Mouse (Mus musculus) midbrain, postnatal 0 days (tissue): ENCODE data around the gene Trp63. TPM values are rescaled to one million over a fixed set of nuclear protein-coding genes. Genes with fewer than 3 reads are reported as not detected.

Source experiments
- ATAC-seq: fragments of 200-750 bp; cut with Nextera tagmentation; 2 replicates; pipeline ENCODE4 v1.8.0; 2017; ENCODE audit warnings: moderate number of reproducible peaks, mild to moderate bottlenecking, moderate TSS enrichment, moderate library complexity; ENCODE audit not compliant: low FRiP score
- DNase-seq: peaks from one replicate; pipeline ENCODE4 v3.0.0-alpha.2; 2015; ENCODE audit warnings: low spot score
- H3K27ac ChIP-seq: fragments of 300-500 bp; sonication (generic); 2 replicates; pipeline ENCODE4 v1.5.1; 2014; ENCODE audit warnings: low read depth, mild to moderate bottlenecking, low read length, mixed read lengths
- H3K27me3 ChIP-seq: fragments of 300-500 bp; sonication (generic); 2 replicates; pipeline ENCODE4 v1.6.1; 2014; ENCODE audit warnings: low read length, control low read depth, mixed read lengths; ENCODE audit not compliant: insufficient read depth
- H3K36me3 ChIP-seq: fragments of 300-500 bp; sonication (generic); 2 replicates; pipeline ENCODE4 v1.6.1; 2014; ENCODE audit warnings: low read length, control low read depth, mixed read lengths; ENCODE audit not compliant: insufficient read depth
- H3K4me1 ChIP-seq: fragments of 300-500 bp; sonication (generic); 2 replicates; pipeline ENCODE4 v1.6.1; 2014; ENCODE audit warnings: mild to moderate bottlenecking, control low read depth, antibody characterized with exemption, low read length, mixed read lengths; ENCODE audit not compliant: insufficient read depth
- H3K4me2 ChIP-seq: fragments of 300-500 bp; sonication (generic); 2 replicates; pipeline ENCODE4 v1.6.1; 2014; ENCODE audit warnings: low read depth, mild to moderate bottlenecking, low read length, mixed read lengths; ENCODE audit not compliant: poor library complexity, severe bottlenecking
- H3K4me3 ChIP-seq: fragments of 300-500 bp; sonication (generic); 2 replicates; pipeline ENCODE4 v1.5.1; 2014; ENCODE audit warnings: low read depth, mild to moderate bottlenecking, low read length, moderate library complexity
- H3K9ac ChIP-seq: fragments of 300-500 bp; sonication (generic); replicated peaks from 2 replicates; pipeline ENCODE4 v1.6.1; 2014; ENCODE audit warnings: mild to moderate bottlenecking, low read length, moderate library complexity, mixed read lengths; ENCODE audit not compliant: poor library complexity, severe bottlenecking
- H3K9me3 ChIP-seq: fragments of 300-500 bp; sonication (generic); 2 replicates; pipeline ENCODE4 v1.6.1; 2016; ENCODE audit warnings: low read length, control low read depth
- CTCF ChIP-seq: IDR thresholded peaks from 2 replicates; pipeline ENCODE4 v1.5.1; 2016; ENCODE audit warnings: antibody characterized with exemption, mild to moderate bottlenecking
- WGBS: fragments of 180-500 bp; shearing (Covaris S2); extraction: QIAGEN DNeasy Blood & Tissue Kit; methylation state at CpG from one replicate; pipeline ENCODE4 v1.1.7; 2014; 5-methylcytosine and 5-hydroxymethylcytosine counted together
- polyA plus RNA-seq: library from polyadenylated mRNA; unstranded; fragments of >200 nt; fragmentation: Nextera tagmentation; extraction: Ambion mirVana; gene quantifications from 2 replicates; pipeline ENCODE4 v1.2.1, GENCODE M21; 2015
- total RNA-seq: library from RNA; depleted of rRNA; stranded (reverse); fragments of >200 nt; gene quantifications from 2 replicates; pipeline ENCODE4 v1.2.3, GENCODE M21; 2014

Gene Trp63
- total and polyA plus RNA-seq, 2 experiments from 2014 or later: 0.10 to 0.55 TPM

GRCm38 (mm10) chr16:25682533-25682932 is 1.0 kb upstream of the Trp63 start:
- ATAC-seq: no peak

DNA sequence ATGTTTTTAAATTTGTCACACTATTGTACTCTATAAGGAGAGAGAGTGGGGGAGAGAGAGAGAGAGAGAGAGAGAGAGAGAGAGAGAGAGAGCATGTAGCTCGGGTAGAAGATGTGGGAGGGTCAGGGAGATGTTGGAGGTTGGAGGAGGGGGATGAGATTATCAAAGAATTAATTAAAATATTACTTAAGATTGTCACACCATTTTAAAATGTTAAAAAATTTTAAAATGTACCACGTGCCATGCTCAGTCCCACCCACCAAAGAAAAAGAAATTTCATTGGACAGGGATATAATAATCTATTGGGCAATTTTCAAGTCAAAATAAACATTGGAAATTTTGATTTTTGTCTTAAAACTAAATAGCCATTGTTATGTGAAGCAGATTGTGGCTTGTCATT is 1.0 kb downstream of the Trp63 start:
- ATAC-seq (no peak), DNase-seq (no peak)
- Histone ChIP-seq H3K9me3 (no peaks in the 10 kb centered on the region), H3K36me3 (no peaks in the 10 kb centered on the region), H3K9ac (no peak overlapping the region), H3K27ac (no peak overlapping the region), H3K27me3 (no peaks in the 10 kb centered on the region), H3K4me3 (no peak overlapping the region), H3K4me1 (no peaks in the 10 kb centered on the region), H3K4me2 (no peak overlapping the region)
- WGBS: 69% methylated on average over 2 of the region's 2 CpGs
- no peak for TF ChIP-seq CTCF

More at GRCm38 (mm10) chr16:25682533-25682932, 1.0 kb upstream of the Trp63 start:
- H3K9me3 ChIP-seq: no peaks in the 10 kb centered on the region
- H3K4me3 ChIP-seq: no peak overlapping the region
- no peak overlapping the region for H3K4me2 ChIP-seq
- no peaks in the 10 kb centered on the region for H3K4me1 ChIP-seq
- peak; percentile 16 for DNase-seq
- H3K36me3 ChIP-seq: no peaks in the 10 kb centered on the region
- H3K9ac ChIP-seq: no peak overlapping the region
- 45% methylated on average over 4 of the region's 4 CpGs for WGBS
- no peaks in the 10 kb centered on the region for H3K27me3 ChIP-seq
- H3K27ac ChIP-seq: no peak overlapping the region
- no peak for TF ChIP-seq CTCF

DNA sequence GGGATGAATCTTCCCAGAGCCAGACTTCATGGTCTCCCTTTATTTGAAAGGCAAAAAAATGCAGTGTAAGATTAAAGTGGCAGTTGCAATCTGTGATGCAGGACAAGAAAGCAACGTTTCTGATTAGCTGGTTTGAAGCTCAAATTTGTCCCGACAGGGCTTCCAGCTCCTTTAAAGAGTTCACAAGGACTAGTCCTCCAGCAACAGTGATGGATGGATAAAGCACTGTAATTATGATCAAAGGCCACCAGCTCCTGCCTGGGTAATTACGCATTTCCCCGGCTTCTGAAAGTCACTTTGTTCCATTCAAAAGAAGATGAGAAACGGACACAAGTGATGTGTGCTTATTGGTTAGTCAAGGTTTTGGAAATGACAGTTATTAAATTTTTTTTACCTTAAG is 7.0 kb downstream of the Trp63 start:
- Histone ChIP-seq H3K4me2 (no peak overlapping the region), H3K27ac (no peak overlapping the region), H3K4me3 (no peak overlapping the region), H3K9me3 (no peaks in the 10 kb centered on the region), H3K27me3 (no peaks in the 10 kb centered on the region), H3K4me1 (no peaks in the 10 kb centered on the region), H3K9ac (no peak overlapping the region), H3K36me3 (no peaks in the 10 kb centered on the region)
- ATAC-seq (no peak), DNase-seq (no peak)
- TF ChIP-seq CTCF: no peak
- 28% methylated on average over 5 of the region's 5 CpGs for WGBS

- no peak overlapping the region for H3K4me2 ChIP-seq
- no peak for TF ChIP-seq CTCF
- H3K27me3 ChIP-seq: no peaks in the 10 kb centered on the region
- no peak overlapping the region for H3K9ac ChIP-seq
- H3K4me3 ChIP-seq: no peak overlapping the region
- no peak for ATAC-seq
- H3K9me3 ChIP-seq: no peaks in the 10 kb centered on the region
- WGBS: 92% methylated on average over 2 of the region's 2 CpGs
- H3K36me3 ChIP-seq: no peaks in the 10 kb centered on the region
- H3K4me1 ChIP-seq: no peaks in the 10 kb centered on the region
- H3K27ac ChIP-seq: no peak overlapping the region
- DNase-seq: no peak
These were observed 17.7 kb downstream of the Trp63 start for GRCm38 (mm10) chr16:25701252-25701651.

DNA sequence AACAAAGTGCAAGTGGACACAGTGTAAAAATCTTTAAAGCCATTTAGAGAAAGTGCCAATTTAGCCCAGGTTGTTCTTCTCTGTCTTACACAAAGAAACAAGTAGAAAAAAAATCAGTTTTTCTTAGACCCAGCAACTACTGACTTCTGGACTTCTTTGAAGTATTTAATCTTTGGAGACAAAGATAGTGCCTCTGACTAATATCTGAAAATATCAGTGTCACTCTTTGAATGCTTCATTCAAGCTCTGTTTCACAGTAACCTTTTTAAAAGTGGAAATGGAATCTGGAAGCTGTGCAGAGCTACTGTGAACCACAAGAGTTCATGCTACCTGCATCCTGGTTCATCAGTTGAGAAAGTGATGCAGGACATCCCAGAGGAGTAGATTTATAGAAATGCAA is 22.7 kb downstream of the Trp63 start:
- no peak overlapping the region for H3K4me2 ChIP-seq
- ATAC-seq (no peak), DNase-seq (no peak)
- H3K27me3 ChIP-seq: no peaks in the 10 kb centered on the region
- TF ChIP-seq CTCF: no peak
- no peaks in the 10 kb centered on the region for H3K9me3 ChIP-seq
- no peak overlapping the region for H3K9ac ChIP-seq
- H3K4me3 ChIP-seq: no peak overlapping the region
- H3K36me3 ChIP-seq: no peaks in the 10 kb centered on the region
- no peaks in the 10 kb centered on the region for H3K4me1 ChIP-seq
- H3K27ac ChIP-seq: no peak overlapping the region

GRCm38 (mm10) chr16:25715790-25716189 is 32.2 kb downstream of the Trp63 start:
- no peaks in the 10 kb centered on the region for H3K36me3 ChIP-seq
- no peaks in the 10 kb centered on the region for H3K4me1 ChIP-seq
- H3K27me3 ChIP-seq: no peaks in the 10 kb centered on the region
- WGBS: 85% methylated on average over 3 of the region's 3 CpGs
- TF ChIP-seq CTCF: no peak
- no peak overlapping the region for H3K9ac ChIP-seq
- ATAC-seq: no peak
- no peak overlapping the region for H3K4me3 ChIP-seq
- no peaks in the 10 kb centered on the region for H3K9me3 ChIP-seq
- no peak overlapping the region for H3K4me2 ChIP-seq
- H3K27ac ChIP-seq: no peak overlapping the region
- no peak for DNase-seq
